Mouse (Mus musculus): ENCODE results near the gene Wnt3. TPM values are rescaled to one million over a fixed set of nuclear protein-coding genes. Genes with fewer than 3 reads are reported as not detected.
A peak's percentile ranks its signal among the peaks of the same experiment; 100 is the strongest.
"Not testable (repeated sequence)": the region's sequence is repeated elsewhere in the genome, so short reads cannot be mapped to it uniquely, and the experiment has no call there.

Gene Wnt3
- polyA plus RNA-seq, 1 experiment from 2014 or later: 1.5 TPM

GRCm38 (mm10) chr11:103758706-103759105 is 15.2 kb upstream of the Wnt3 start:
- H3K27ac ChIP-seq: no peak overlapping the region
- no peak overlapping the region for H3K4me3 ChIP-seq
- DNase-seq (ENCODE audit: low spot score): peak; percentile 89
- no peaks in the 10 kb centered on the region for H3K4me1 ChIP-seq
- peaks cover 23% of the 10 kb centered on the region; the same call in 1 of the 2 replicates for H3K27me3 ChIP-seq (ENCODE audit: insufficient read depth, poor library complexity, severe bottlenecking)
- H3K9me3 ChIP-seq: no peaks in the 10 kb centered on the region
- no peaks in the 10 kb centered on the region for H3K36me3 ChIP-seq
- WGBS: 12% methylated on average over 6 of the region's 6 CpGs

GRCm38 (mm10) chr11:103760101-103760500 is 13.8 kb upstream of the Wnt3 start:
- no peaks in the 10 kb centered on the region for H3K9me3 ChIP-seq
- no peaks in the 10 kb centered on the region for H3K36me3 ChIP-seq
- H3K4me3 ChIP-seq: no peak overlapping the region
- WGBS: 53% methylated on average over 7 of the region's 7 CpGs
- H3K27me3 ChIP-seq (ENCODE audit: insufficient read depth, poor library complexity, severe bottlenecking): peaks cover 26% of the 10 kb centered on the region; the same call in 1 of the 2 replicates
- no peaks in the 10 kb centered on the region for H3K4me1 ChIP-seq
- no peak overlapping the region for H3K27ac ChIP-seq
- no peak for DNase-seq (ENCODE audit: low spot score)

GRCm38 (mm10) chr11:103760891-103761290 is 13.1 kb upstream of the Wnt3 start:
- H3K27me3 ChIP-seq (ENCODE audit: insufficient read depth, poor library complexity, severe bottlenecking): peaks cover 30% of the 10 kb centered on the region
- not testable (repeated sequence) for H3K4me1 ChIP-seq; H3K27ac ChIP-seq; DNase-seq (ENCODE audit: low spot score); H3K36me3 ChIP-seq; H3K4me3 ChIP-seq; H3K9me3 ChIP-seq
- WGBS: 83% methylated on average over 5 of the region's 5 CpGs

GRCm38 (mm10) chr11:103763410-103764163 is 10.4 kb upstream of the Wnt3 start:
- no peaks in the 10 kb centered on the region for H3K9me3 ChIP-seq
- H3K4me1 ChIP-seq: no peaks in the 10 kb centered on the region; the same call in 1 of the 2 replicates
- no peaks in the 10 kb centered on the region for H3K36me3 ChIP-seq
- WGBS: 26% methylated on average over 10 of the region's 10 CpGs
- H3K27me3 ChIP-seq (ENCODE audit: insufficient read depth, poor library complexity, severe bottlenecking): peaks cover 52% of the 10 kb centered on the region
- H3K27ac ChIP-seq: no peak overlapping the region
- no peak for DNase-seq (ENCODE audit: low spot score)
- H3K4me3 ChIP-seq: no peak overlapping the region

- Histone ChIP-seq H3K36me3 (no peaks in the 10 kb centered on the region), H3K4me3 (no peak overlapping the region), H3K4me1 (no peaks in the 10 kb centered on the region; the same call in 1 of the 2 replicates), H3K9me3 (no peaks in the 10 kb centered on the region), H3K27ac (no peak overlapping the region), H3K27me3 (ENCODE audit: insufficient read depth, poor library complexity, severe bottlenecking) (peaks cover 60% of the 10 kb centered on the region)
- WGBS: 54% methylated on average over 6 of the region's 6 CpGs
- no peak for DNase-seq (ENCODE audit: low spot score)
Measured at GRCm38 (mm10) chr11:103764601-103765000, 9.3 kb upstream of the Wnt3 start.

GRCm38 (mm10) chr11:103765556-103766011 is 8.4 kb upstream of the Wnt3 start:
- 23% methylated on average over 6 of the region's 6 CpGs for WGBS
- Histone ChIP-seq H3K9me3 (no peaks in the 10 kb centered on the region), H3K36me3 (no peaks in the 10 kb centered on the region), H3K4me1 (no peaks in the 10 kb centered on the region; the same call in 1 of the 2 replicates), H3K27ac (no peak overlapping the region), H3K27me3 (ENCODE audit: insufficient read depth, poor library complexity, severe bottlenecking) (peaks cover 63% of the 10 kb centered on the region), H3K4me3 (no peak overlapping the region)
- DNase-seq (ENCODE audit: low spot score): no peak

- H3K9me3 ChIP-seq: no peaks in the 10 kb centered on the region
- 1% methylated on average over 19 of the region's 19 CpGs for WGBS
- H3K27ac ChIP-seq: no peak overlapping the region
- H3K27me3 ChIP-seq (ENCODE audit: insufficient read depth, poor library complexity, severe bottlenecking): peaks cover 98% of the 10 kb centered on the region
- no peak for DNase-seq (ENCODE audit: low spot score)
- H3K4me3 ChIP-seq: peak overlapping the region; percentile 22; the same call in 1 of the 2 replicates
- H3K36me3 ChIP-seq: no peaks in the 10 kb centered on the region
- peaks cover 37% of the 10 kb centered on the region for H3K4me1 ChIP-seq
Measured at GRCm38 (mm10) chr11:103771160-103771817, 2.7 kb upstream of the Wnt3 start.

- DNase-seq (ENCODE audit: low spot score): no peak
- 2% methylated on average over 23 of the region's 23 CpGs for WGBS
- H3K27ac ChIP-seq: no peak overlapping the region
- H3K9me3 ChIP-seq: no peaks in the 10 kb centered on the region
- no peaks in the 10 kb centered on the region for H3K36me3 ChIP-seq
- peak overlapping the region; percentile 55 for H3K4me3 ChIP-seq
- peaks cover 100% of the 10 kb centered on the region for H3K27me3 ChIP-seq (ENCODE audit: insufficient read depth, poor library complexity, severe bottlenecking)
- H3K4me1 ChIP-seq: peaks cover 37% of the 10 kb centered on the region
Measured at GRCm38 (mm10) chr11:103772505-103773386, 1.2 kb upstream of the Wnt3 start.

GRCm38 (mm10) chr11:103774228-103774530 is 229 bp downstream of the Wnt3 start:
- WGBS: under 1% methylated on average over 19 of the region's 19 CpGs
- peaks cover 98% of the 10 kb centered on the region for H3K27me3 ChIP-seq (ENCODE audit: insufficient read depth, poor library complexity, severe bottlenecking)
- peak overlapping the region; percentile 55 for H3K4me3 ChIP-seq
- no peaks in the 10 kb centered on the region for H3K36me3 ChIP-seq
- no peaks in the 10 kb centered on the region for H3K9me3 ChIP-seq
- H3K27ac ChIP-seq: no peak overlapping the region
- H3K4me1 ChIP-seq: peaks cover 37% of the 10 kb centered on the region
- no peak for DNase-seq (ENCODE audit: low spot score)

GRCm38 (mm10) chr11:103780152-103780551 is 6.2 kb downstream of the Wnt3 start:
- Histone ChIP-seq H3K4me3 (no peak overlapping the region), H3K36me3 (no peaks in the 10 kb centered on the region), H3K27ac (no peak overlapping the region), H3K4me1 (no peaks in the 10 kb centered on the region), H3K9me3 (no peaks in the 10 kb centered on the region), H3K27me3 (ENCODE audit: insufficient read depth, poor library complexity, severe bottlenecking) (peaks cover 81% of the 10 kb centered on the region)
- no peak for DNase-seq (ENCODE audit: low spot score)
- WGBS: 69% methylated on average over 9 of the region's 9 CpGs

GRCm38 (mm10) chr11:103789951-103790350 is 16.0 kb downstream of the Wnt3 start:
- no peaks in the 10 kb centered on the region for H3K36me3 ChIP-seq
- 68% methylated on average over 5 of the region's 5 CpGs for WGBS
- H3K9me3 ChIP-seq: no peaks in the 10 kb centered on the region
- no peak overlapping the region for H3K27ac ChIP-seq
- no peaks in the 10 kb centered on the region for H3K4me1 ChIP-seq
- peaks cover 65% of the 10 kb centered on the region for H3K27me3 ChIP-seq (ENCODE audit: insufficient read depth, poor library complexity, severe bottlenecking)
- H3K4me3 ChIP-seq: no peak overlapping the region
- DNase-seq (ENCODE audit: low spot score): no peak

- H3K36me3 ChIP-seq: no peaks in the 10 kb centered on the region
Measured at GRCm38 (mm10) chr11:103801128-103801527, 27.2 kb downstream of the Wnt3 start.

GRCm38 (mm10) chr11:103804126-103804525 is 30.2 kb downstream of the Wnt3 start:
- H3K4me3 ChIP-seq: no peak overlapping the region
- H3K27me3 ChIP-seq (ENCODE audit: insufficient read depth, poor library complexity, severe bottlenecking): peaks cover 74% of the 10 kb centered on the region
- no peaks in the 10 kb centered on the region for H3K9me3 ChIP-seq
- DNase-seq (ENCODE audit: low spot score): no peak
- H3K4me1 ChIP-seq: peaks cover 6% of the 10 kb centered on the region
- H3K36me3 ChIP-seq: no peaks in the 10 kb centered on the region
- no peak overlapping the region for H3K27ac ChIP-seq
- WGBS: 81% methylated on average over 11 of the region's 11 CpGs

More at GRCm38 (mm10) chr11:103801128-103801527, 27.2 kb downstream of the Wnt3 start:
- H3K27ac ChIP-seq: no peak overlapping the region
- no peaks in the 10 kb centered on the region for H3K9me3 ChIP-seq
- no peaks in the 10 kb centered on the region for H3K4me1 ChIP-seq
- no peak for DNase-seq (ENCODE audit: low spot score)
- H3K27me3 ChIP-seq (ENCODE audit: insufficient read depth, poor library complexity, severe bottlenecking): peaks cover 72% of the 10 kb centered on the region
- no peak overlapping the region for H3K4me3 ChIP-seq
- 48% methylated on average over 9 of the region's 9 CpGs for WGBS

Measured in heart, embryonic 10.5 days (tissue).